Mouse (Mus musculus) heart, embryonic 12.5 days (tissue): Measurements from ENCODE around the gene Spryd3. TPM values are rescaled to one million over a fixed set of nuclear protein-coding genes. Genes with fewer than 3 reads are reported as not detected.

ENCODE experiments used
- ATAC-seq: fragments of 200-750 bp; cut with Nextera tagmentation; 2 replicates; pipeline ENCODE4 v1.8.0; 2017; ENCODE audit warnings: moderate TSS enrichment, moderate library complexity; ENCODE audit not compliant: insufficient number of reproducible peaks, low FRiP score
- H3K27ac ChIP-seq: fragments of 300-500 bp; sonication (generic); 2 replicates; pipeline ENCODE4 v1.5.1; 2016; ENCODE audit warnings: mild to moderate bottlenecking, moderate library complexity; ENCODE audit not compliant: poor library complexity, severe bottlenecking
- H3K27me3 ChIP-seq: fragments of 300-500 bp; sonication (generic); replicated peaks from 2 replicates; pipeline ENCODE4 v1.6.1; 2016; ENCODE audit warnings: mild to moderate bottlenecking, moderate library complexity
- H3K36me3 ChIP-seq: fragments of 300-500 bp; sonication (generic); 2 replicates; pipeline ENCODE4 v1.6.1; 2016; ENCODE audit warnings: mild to moderate bottlenecking, moderate library complexity
- H3K4me1 ChIP-seq: fragments of 300-500 bp; sonication (generic); replicated peaks from 2 replicates; pipeline ENCODE4 v1.6.1; 2016; ENCODE audit warnings: mild to moderate bottlenecking
- H3K4me2 ChIP-seq: fragments of 300-500 bp; sonication (generic); 2 replicates; pipeline ENCODE4 v1.6.1; 2016; ENCODE audit warnings: mild to moderate bottlenecking, moderate library complexity
- H3K4me3 ChIP-seq: fragments of 300-500 bp; sonication (generic); 2 replicates; pipeline ENCODE4 v1.5.1; 2016; ENCODE audit warnings: mild to moderate bottlenecking
- H3K9ac ChIP-seq: fragments of 300-500 bp; sonication (generic); 2 replicates; pipeline ENCODE4 v1.6.1; 2016; ENCODE audit warnings: mild to moderate bottlenecking, moderate library complexity
- H3K9me3 ChIP-seq: fragments of 300-500 bp; sonication (generic); replicated peaks from 2 replicates; pipeline ENCODE4 v1.6.1; 2016; ENCODE audit warnings: mild to moderate bottlenecking, moderate library complexity
- WGBS: fragments of 180-500 bp; shearing (Covaris S2); methylation state at CpG from one replicate; pipeline ENCODE4 v1.1.7; 2016; 5-methylcytosine and 5-hydroxymethylcytosine counted together
- polyA plus RNA-seq: library from polyadenylated mRNA; unstranded; fragments of >200 nt; fragmentation: Nextera tagmentation; extraction: Ambion mirVana; gene quantifications from 2 replicates; pipeline ENCODE4 v1.2.1, GENCODE M21; 2016

The Spryd3 gene
- polyA plus RNA-seq, 1 experiment from 2014 or later: 20.9 TPM

- no peak for ATAC-seq
- Histone ChIP-seq H3K4me1 (peaks cover 37% of the 10 kb centered on the region), H3K9ac (no peak overlapping the region), H3K9me3 (no peaks in the 10 kb centered on the region), H3K4me2 (no peak overlapping the region), H3K27me3 (peaks cover 37% of the 10 kb centered on the region), H3K4me3 (no peak overlapping the region), H3K27ac (no peak overlapping the region), H3K36me3 (no peaks in the 10 kb centered on the region)
- 49% methylated on average over 5 of the region's 5 CpGs for WGBS
Observed at GRCm38 (mm10) chr15:102146089-102146488, 10.1 kb upstream of the Spryd3 start.

DNA sequence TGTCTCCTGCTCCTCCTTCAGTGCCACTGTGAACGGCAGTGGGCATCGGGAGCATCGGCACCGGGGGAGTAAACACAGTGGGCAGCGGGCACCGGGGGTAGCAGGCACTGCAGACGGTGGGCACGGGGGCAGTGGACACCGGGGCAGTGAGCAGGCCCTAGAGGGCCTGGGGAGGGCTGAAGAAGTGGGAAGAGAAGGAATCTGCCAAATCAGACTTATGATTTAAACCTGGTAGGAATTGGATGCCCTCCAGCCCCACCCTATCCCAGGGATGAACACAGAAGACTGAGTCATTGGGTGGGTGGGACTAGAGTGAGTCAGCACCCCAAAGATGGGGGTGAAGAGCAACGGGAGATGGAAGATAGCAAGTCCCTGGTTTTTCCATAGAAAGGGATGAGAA lies 9.3 kb upstream of the Spryd3 start:
- 83% methylated on average over 10 of the region's 10 CpGs for WGBS
- H3K36me3 ChIP-seq: no peaks in the 10 kb centered on the region
- no peak for ATAC-seq
- 0 out of 2 replicates have a peak overlapping the region, but pooled peaks have one; percentile 0 for H3K4me2 ChIP-seq
- H3K27me3 ChIP-seq: peaks cover 37% of the 10 kb centered on the region
- H3K9me3 ChIP-seq: no peaks in the 10 kb centered on the region
- H3K27ac ChIP-seq: no peak overlapping the region
- no peak overlapping the region for H3K4me3 ChIP-seq
- H3K9ac ChIP-seq: no peak overlapping the region
- peaks cover 30% of the 10 kb centered on the region for H3K4me1 ChIP-seq

- Histone ChIP-seq H3K9me3 (no peaks in the 10 kb centered on the region), H3K36me3 (no peaks in the 10 kb centered on the region), H3K27ac (no peak overlapping the region), H3K4me1 (peaks cover 24% of the 10 kb centered on the region), H3K4me2 (peak overlapping the region; percentile 54), H3K9ac (peak overlapping the region; percentile 37; the same call in 1 of the 2 replicates), H3K27me3 (peaks cover 40% of the 10 kb centered on the region), H3K4me3 (peak overlapping the region; percentile 27)
- 9% methylated on average over 19 of the region's 19 CpGs for WGBS
- ATAC-seq: no peak
Observed at GRCm38 (mm10) chr15:102144726-102145125, 8.7 kb upstream of the Spryd3 start.

DNA sequence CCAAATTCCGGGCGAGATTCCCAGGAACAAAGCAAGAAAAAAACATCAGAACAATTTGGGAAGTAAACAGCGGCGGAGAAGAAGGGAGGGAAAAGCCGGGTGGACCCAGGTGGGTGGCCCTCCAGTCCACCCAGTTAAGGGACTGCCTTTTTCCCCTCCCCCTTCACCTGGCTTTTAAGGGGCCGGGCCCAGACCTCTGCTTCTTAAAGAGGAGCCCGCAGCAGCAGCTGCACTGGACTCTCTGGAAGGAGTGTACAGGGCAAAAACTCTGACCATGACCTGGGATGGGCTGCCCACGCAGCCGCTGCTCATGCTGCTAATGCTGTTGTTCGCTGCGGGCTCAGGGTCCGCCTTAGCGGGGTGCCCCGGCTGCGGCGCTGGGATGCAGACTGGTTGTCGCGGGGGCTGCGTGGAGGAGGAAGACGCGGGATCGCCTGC lies 8.3 kb upstream of the Spryd3 start, which contains the start of gene Igfbp6:
Gene Igfbp6, plus strand, starts transcription at position 89 of the 438 bp plus-strand sequence.
- ATAC-seq: no peak
- Histone ChIP-seq H3K9me3 (no peaks in the 10 kb centered on the region), H3K27ac (no peak within 1 kb of the TSS), H3K4me2 (peak within 1 kb of the TSS; percentile 54), H3K4me3 (peak within 1 kb of the TSS; percentile 27), H3K27me3 (peaks cover 40% of the 10 kb centered on the region), H3K9ac (peak within 1 kb of the TSS; percentile 37; the same call in 1 of the 2 replicates), H3K4me1 (peaks cover 23% of the 10 kb centered on the region), H3K36me3 (no peaks in the 10 kb centered on the region)
- WGBS: 8% methylated on average over 22 of the region's 22 CpGs

- Histone ChIP-seq H3K4me1 (peaks cover 23% of the 10 kb centered on the region), H3K27me3 (peaks cover 40% of the 10 kb centered on the region), H3K9me3 (no peaks in the 10 kb centered on the region), H3K4me2 (no peak overlapping the region), H3K27ac (no peak overlapping the region), H3K9ac (no peak overlapping the region), H3K4me3 (no peak overlapping the region), H3K36me3 (no peaks in the 10 kb centered on the region)
- no peak for ATAC-seq
- WGBS: 46% methylated on average over 23 of the region's 23 CpGs
Observed at GRCm38 (mm10) chr15:102142914-102143912, 7.2 kb upstream of the Spryd3 start.

- no peak for ATAC-seq
- peaks cover 25% of the 10 kb centered on the region for H3K4me1 ChIP-seq
- H3K27me3 ChIP-seq: peaks cover 36% of the 10 kb centered on the region
- no peak overlapping the region for H3K9ac ChIP-seq
- no peaks in the 10 kb centered on the region for H3K36me3 ChIP-seq
- 88% methylated on average over 5 of the region's 5 CpGs for WGBS
- no peak overlapping the region for H3K4me3 ChIP-seq
- no peak overlapping the region for H3K27ac ChIP-seq
- no peaks in the 10 kb centered on the region for H3K9me3 ChIP-seq
- H3K4me2 ChIP-seq: no peak overlapping the region
Observed at GRCm38 (mm10) chr15:102141120-102141519, 5.1 kb upstream of the Spryd3 start.

- WGBS: 5% methylated on average over 35 of the region's 35 CpGs
- peak overlapping the region; percentile 92 for H3K9ac ChIP-seq
- peaks cover 15% of the 10 kb centered on the region for H3K4me1 ChIP-seq
- peak overlapping the region; percentile 83 for H3K4me2 ChIP-seq
- H3K4me3 ChIP-seq: peak overlapping the region; percentile 96
- H3K9me3 ChIP-seq: no peaks in the 10 kb centered on the region
- H3K27me3 ChIP-seq: 0 out of 2 replicates have a peak, but pooled peaks cover 2% of the 10 kb centered on the region
- peak; percentile 5; the same call in 1 of the 2 replicates for ATAC-seq
- peak overlapping the region; percentile 72 for H3K27ac ChIP-seq
- H3K36me3 ChIP-seq: peaks cover 32% of the 10 kb centered on the region
Observed at GRCm38 (mm10) chr15:102135522-102136128, 409 bp downstream of the Spryd3 start.

GRCm38 (mm10) chr15:102134709-102135108 lies 1.3 kb downstream of the Spryd3 start:
- no peak for ATAC-seq
- Histone ChIP-seq H3K4me1 (peaks cover 15% of the 10 kb centered on the region), H3K9me3 (no peaks in the 10 kb centered on the region), H3K4me3 (no peak overlapping the region), H3K27ac (no peak overlapping the region), H3K27me3 (no peaks in the 10 kb centered on the region), H3K4me2 (peak overlapping the region; percentile 83), H3K36me3 (peaks cover 41% of the 10 kb centered on the region), H3K9ac (no peak overlapping the region)
- 87% methylated on average over 2 of the region's 2 CpGs for WGBS

- H3K4me1 ChIP-seq: peaks cover 15% of the 10 kb centered on the region
- WGBS: 89% methylated on average over 9 of the region's 9 CpGs
- peaks cover 53% of the 10 kb centered on the region for H3K36me3 ChIP-seq
Observed at GRCm38 (mm10) chr15:102133314-102133713, 2.7 kb downstream of the Spryd3 start.

DNA sequence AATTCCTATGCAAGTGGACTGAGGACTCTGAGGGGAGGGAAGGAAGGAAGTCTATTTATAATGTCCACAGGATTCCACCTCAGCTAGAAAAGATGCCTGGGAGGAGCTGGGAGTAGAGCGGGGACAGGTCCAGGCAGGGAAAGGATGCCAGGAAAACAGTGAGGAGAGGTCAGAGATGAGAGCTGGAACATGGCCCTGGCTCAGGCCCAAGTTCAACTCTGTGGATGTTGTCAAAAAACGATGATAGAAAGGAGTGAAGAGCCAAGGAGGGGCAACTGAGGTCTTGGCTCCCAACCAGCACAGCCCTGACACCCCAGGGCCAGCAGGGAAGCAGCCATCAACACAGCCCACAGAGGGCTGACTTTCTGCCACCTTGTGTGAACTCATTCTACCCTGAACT lies 9.7 kb downstream of the Spryd3 start:
- H3K9me3 ChIP-seq: no peaks in the 10 kb centered on the region
- no peak overlapping the region for H3K9ac ChIP-seq
- peaks cover 16% of the 10 kb centered on the region for H3K4me1 ChIP-seq
- ATAC-seq: peak; percentile 72
- H3K4me2 ChIP-seq: no peak overlapping the region
- H3K36me3 ChIP-seq: peaks cover 77% of the 10 kb centered on the region
- no peak overlapping the region for H3K4me3 ChIP-seq
- WGBS: 35% methylated on average over 2 of the region's 2 CpGs
- peak overlapping the region; percentile 65 for H3K27ac ChIP-seq
- H3K27me3 ChIP-seq: no peaks in the 10 kb centered on the region

More at GRCm38 (mm10) chr15:102133314-102133713, 2.7 kb downstream of the Spryd3 start:
- no peak for ATAC-seq
- Histone ChIP-seq H3K27ac (no peak overlapping the region), H3K27me3 (no peaks in the 10 kb centered on the region), H3K4me2 (no peak overlapping the region), H3K4me3 (no peak overlapping the region), H3K9ac (no peak overlapping the region), H3K9me3 (no peaks in the 10 kb centered on the region)

DNA sequence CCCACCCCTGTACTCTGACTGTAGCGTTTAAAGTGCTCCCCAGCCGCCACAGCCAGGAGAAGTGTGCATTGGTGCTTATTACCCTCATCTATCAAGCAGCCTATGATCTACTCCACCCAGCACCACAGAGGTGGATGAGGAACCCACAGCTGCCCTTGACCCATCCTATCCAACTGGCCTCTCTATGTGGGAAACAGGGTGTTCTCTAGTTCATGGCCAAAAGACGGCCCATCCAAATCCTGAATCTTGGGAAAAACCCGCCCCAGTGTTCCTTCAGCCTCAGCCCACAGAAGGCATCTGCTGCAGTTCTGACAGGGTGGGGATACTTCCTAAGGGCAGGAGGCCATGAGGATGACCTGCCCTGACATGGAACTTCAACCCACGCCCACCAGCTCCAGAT lies 15.5 kb downstream of the Spryd3 start:
- H3K4me2 ChIP-seq: no peak overlapping the region
- no peak for ATAC-seq
- H3K4me3 ChIP-seq: no peak overlapping the region
- peaks cover 81% of the 10 kb centered on the region for H3K36me3 ChIP-seq
- H3K9ac ChIP-seq: no peak overlapping the region
- H3K9me3 ChIP-seq: no peaks in the 10 kb centered on the region
- H3K4me1 ChIP-seq: peaks cover 13% of the 10 kb centered on the region
- no peaks in the 10 kb centered on the region for H3K27me3 ChIP-seq
- 73% methylated on average over 5 of the region's 5 CpGs for WGBS
- no peak overlapping the region for H3K27ac ChIP-seq
